Mouse (Mus musculus): Measurements from ENCODE around the gene Jaml. TPM values are rescaled to one million over a fixed set of nuclear protein-coding genes. Genes with fewer than 3 reads are reported as not detected.

Gene Jaml
- polyA plus RNA-seq, 1 experiment: 0.53 TPM

GRCm38 (mm10) chr9:45146267-45146597 is 67.2 kb downstream of the Jaml start:
- H3K4me3 ChIP-seq (ENCODE audit: insufficient read depth, low read depth, low read length): peak overlapping the region; percentile 18
- H3K4me1 ChIP-seq (ENCODE audit: control insufficient read depth, insufficient read depth, low read length): peaks cover 3% of the 10 kb centered on the region; the same call in 1 of the 2 replicates
- H3K27me3 ChIP-seq (replicated peaks; ENCODE audit: control insufficient read depth, insufficient read depth, low read length): no peaks in the 10 kb centered on the region
- no peak overlapping the region for H3K27ac ChIP-seq (ENCODE audit: insufficient read depth, low read depth, low read length)
- TF ChIP-seq POLR2A (IDR thresholded peaks at IDR 0.05; ENCODE audit: low read depth, low read length) (no peak), CTCF (conservative IDR thresholded peaks at IDR 0.05; ENCODE audit: insufficient read depth, insufficient read length, low read depth, low read length) (peak; percentile 70)
- peak; percentile 72 for DNase-seq
- H3K36me3 ChIP-seq (ENCODE audit: control insufficient read depth, insufficient read depth, low read length): no peaks in the 10 kb centered on the region
- 0% methylated on average over 5 of the region's 5 CpGs for WGBS

DNA sequence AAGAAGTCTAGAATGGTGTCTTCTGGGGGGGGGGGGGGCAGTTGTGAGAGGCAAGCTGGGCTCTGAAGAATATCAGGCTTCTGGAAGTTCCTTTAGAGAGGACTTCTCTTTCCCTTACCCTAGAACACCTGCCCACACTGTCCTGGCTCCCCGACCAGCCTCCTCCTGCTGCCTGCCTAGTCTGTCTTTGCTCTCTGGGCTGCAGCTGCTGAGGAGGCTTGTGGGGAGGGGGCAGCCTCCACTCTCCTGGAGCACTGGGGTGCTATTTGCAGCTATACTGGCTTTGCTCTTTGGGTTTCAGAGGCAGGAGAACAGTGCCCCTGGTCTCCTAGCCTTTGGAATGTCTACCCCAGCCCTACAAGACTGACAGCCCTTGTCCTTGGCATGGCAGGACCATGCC is 72.0 kb downstream of the Jaml start:
- H3K4me3 ChIP-seq (ENCODE audit: insufficient read depth, low read depth, low read length): no peak overlapping the region
- no peaks in the 10 kb centered on the region for H3K36me3 ChIP-seq (ENCODE audit: control insufficient read depth, insufficient read depth, low read length)
- H3K27me3 ChIP-seq (replicated peaks; ENCODE audit: control insufficient read depth, insufficient read depth, low read length): no peaks in the 10 kb centered on the region
- 47% methylated on average over 1 of the region's 1 CpGs for WGBS
- 0 out of 2 replicates have a peak, but pooled peaks cover 3% of the 10 kb centered on the region for H3K4me1 ChIP-seq (ENCODE audit: control insufficient read depth, insufficient read depth, low read length)
- TF ChIP-seq POLR2A (IDR thresholded peaks at IDR 0.05; ENCODE audit: low read depth, low read length): no peak
- TF ChIP-seq CTCF (conservative IDR thresholded peaks at IDR 0.05; ENCODE audit: insufficient read depth, insufficient read length, low read depth, low read length): no peak
- DNase-seq: no peak
- H3K27ac ChIP-seq (ENCODE audit: insufficient read depth, low read depth, low read length): no peak overlapping the region

- no peak for DNase-seq
- H3K4me3 ChIP-seq (ENCODE audit: insufficient read depth, low read depth, low read length): no peak overlapping the region
- no peaks in the 10 kb centered on the region for H3K4me1 ChIP-seq (ENCODE audit: control insufficient read depth, insufficient read depth, low read length)
- TF ChIP-seq CTCF (conservative IDR thresholded peaks at IDR 0.05; ENCODE audit: insufficient read depth, insufficient read length, low read depth, low read length) (no peak), POLR2A (IDR thresholded peaks at IDR 0.05; ENCODE audit: low read depth, low read length) (no peak)
- H3K27me3 ChIP-seq (replicated peaks; ENCODE audit: control insufficient read depth, insufficient read depth, low read length): no peaks in the 10 kb centered on the region
- 38% methylated on average over 7 of the region's 7 CpGs for WGBS
- H3K36me3 ChIP-seq (ENCODE audit: control insufficient read depth, insufficient read depth, low read length): no peaks in the 10 kb centered on the region
- no peak overlapping the region for H3K27ac ChIP-seq (ENCODE audit: insufficient read depth, low read depth, low read length)
Measured at GRCm38 (mm10) chr9:45153361-45153760, 74.4 kb downstream of the Jaml start.

Other genes with a start within 250 kb of the Jaml start
- gene Kmt2a, start 197.9 kb upstream of the Jaml start, polyA plus RNA-seq (2012; rRNA removed): 12.1 and 13.9 TPM in 2 replicates
- gene Atp5l, start 158.4 kb upstream of the Jaml start, polyA plus RNA-seq (2012; rRNA removed): 732 and 924 TPM in 2 replicates
- 15.9 and 18.3 TPM in 2 replicates for gene Ube4a, start 113.6 kb upstream of the Jaml start, polyA plus RNA-seq (2012; rRNA removed)
- gene Cd3g, start 98.8 kb upstream of the Jaml start, polyA plus RNA-seq (2012; rRNA removed): 0.57 and 3.2 TPM in 2 replicates
- 0.19 and 2.9 TPM in 2 replicates for gene Cd3d, start 97.4 kb upstream of the Jaml start, polyA plus RNA-seq (2012; rRNA removed)
- gene Cd3e, start 69.6 kb upstream of the Jaml start, polyA plus RNA-seq (2012; rRNA removed): 0.52 and 3.6 TPM in 2 replicates
- 18.8 TPM in 2 replicates for gene Mpzl2, start 39.4 kb upstream of the Jaml start, polyA plus RNA-seq (2012; rRNA removed)
- gene Mpzl3, start 24.0 kb upstream of the Jaml start, polyA plus RNA-seq (2012; rRNA removed): 2.6 TPM in 2 replicates
- 0.45 and 0.58 TPM in 2 replicates for gene Scn2b, start 38.6 kb downstream of the Jaml start, polyA plus RNA-seq (2012; rRNA removed)
- gene Scn4b, start 59.2 kb downstream of the Jaml start, polyA plus RNA-seq (2012; rRNA removed): 13.3 and 13.8 TPM in 2 replicates
- 2.7 and 2.9 TPM in 2 replicates for gene BC049352, start 102.8 kb downstream of the Jaml start, polyA plus RNA-seq (2012; rRNA removed)
- 1.2 and 1.5 TPM in 2 replicates for gene Tmprss4, start 124.9 kb downstream of the Jaml start, polyA plus RNA-seq (2012; rRNA removed)
- 3.3 and 5.3 TPM in 2 replicates for gene Il10ra, start 190.0 kb downstream of the Jaml start, polyA plus RNA-seq (2012; rRNA removed)
- gene Tmprss13, start 239.9 kb downstream of the Jaml start, polyA plus RNA-seq (2012; rRNA removed): 0.56 and 0.64 TPM in 2 replicates

Measured in kidney, adult 2 months (tissue).